Mouse (Mus musculus): ENCODE results near the gene Fcgbp.
"Not testable (repeated sequence)": the region's sequence is repeated elsewhere in the genome, so short reads cannot be mapped to it uniquely, and the experiment has no call there.

DNA sequence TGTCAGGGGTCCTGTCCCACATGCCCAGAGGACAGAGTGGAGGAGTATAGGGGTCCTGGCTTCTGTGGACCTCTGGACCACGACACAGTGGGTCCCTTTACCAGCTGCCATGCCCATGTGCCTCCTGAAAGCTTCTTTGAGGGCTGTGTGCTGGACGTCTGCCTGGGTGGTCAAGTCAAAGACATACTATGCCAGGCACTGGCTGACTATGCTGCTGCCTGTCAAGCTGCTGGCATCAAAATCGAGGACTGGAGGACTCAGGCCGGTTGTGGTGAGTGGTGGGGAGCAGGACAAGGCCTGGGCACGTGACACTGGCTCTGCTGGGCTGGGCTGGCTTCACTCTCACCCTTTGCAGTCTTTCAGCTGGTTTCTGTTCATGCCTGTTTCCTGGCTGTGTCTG lies 82.6 kb downstream of the Fcgbp start:
- not testable (repeated sequence) for TF ChIP-seq CTCF (IDR thresholded peaks at IDR 0.05; ENCODE audit: low read depth, low read length); POLR2A (IDR thresholded peaks at IDR 0.05; ENCODE audit: insufficient read depth, low read length); EP300 (IDR thresholded peaks at IDR 0.05; ENCODE audit: insufficient read depth, low read depth, low read length)
